Mouse (Mus musculus) myocyte (in vitro differentiated cells): ENCODE data around the gene Dixdc1. TPM values are rescaled to one million over a fixed set of nuclear protein-coding genes. Genes with fewer than 3 reads are reported as not detected.
A peak's percentile ranks its signal among the peaks of the same experiment; 100 is the strongest.

Experiments used
- H3K27me3 ChIP-seq: one replicate; pipeline ENCODE4 v1.6.1; 2011; ENCODE audit not compliant: control insufficient read depth, insufficient read depth, insufficient read length
- H3K36me3 ChIP-seq: one replicate; pipeline ENCODE4 v1.6.1; 2011; ENCODE audit not compliant: control insufficient read depth, insufficient read depth
- H3K4me2 ChIP-seq: one replicate; pipeline ENCODE4 v1.6.1; 2011; ENCODE audit warnings: low read depth, control low read depth
- H3K4me3 ChIP-seq: one replicate; pipeline ENCODE4 v1.5.1; 2011; ENCODE audit warnings: mild to moderate bottlenecking, control low read depth, moderate library complexity
- H3K79me2 ChIP-seq: one replicate; pipeline ENCODE4 v1.6.1; 2011; ENCODE audit not compliant: control insufficient read depth, insufficient read depth
- H3ac ChIP-seq: one replicate; pipeline ENCODE4 v1.6.1; 2011; ENCODE audit not compliant: control insufficient read depth, insufficient read length
- CEBPB ChIP-seq: IDR thresholded peaks from 2 replicates; pipeline ENCODE4 v1.6.1; 2011; ENCODE audit warnings: mild to moderate bottlenecking, moderate library complexity; ENCODE audit not compliant: poor library complexity, insufficient read depth, severe bottlenecking
- E2F4 ChIP-seq: IDR thresholded peaks from one replicate; pipeline ENCODE4 v1.6.1; 2011; ENCODE audit warnings: mild to moderate bottlenecking, control low read depth, moderate library complexity; ENCODE audit not compliant: insufficient read depth
- MAX ChIP-seq: IDR thresholded peaks from one replicate; pipeline ENCODE4 v1.6.1; 2011; ENCODE audit warnings: low read depth, mild to moderate bottlenecking, control low read depth
- MYOD1 ChIP-seq, 3 experiments: IDR thresholded peaks; one replicate each; pipeline ENCODE4 v1.6.1; 2011; ENCODE audit warnings: control low read depth in 2 of 3, low read depth in 2 of 3, mild to moderate bottlenecking in 2 of 3, moderate library complexity in 1 of 3; ENCODE audit not compliant: insufficient read length in 2 of 3, control insufficient read depth in 1 of 3
- MYOG ChIP-seq, 3 experiments: IDR thresholded peaks; one replicate each; pipeline ENCODE4 v1.6.1; 2011; ENCODE audit warnings: control low read depth in 2 of 3, low read depth in 2 of 3, mild to moderate bottlenecking in 2 of 3; ENCODE audit not compliant: insufficient read length in 2 of 3, control insufficient read depth in 1 of 3, insufficient read depth in 1 of 3
- POLR2A ChIP-seq: IDR thresholded peaks from one replicate; pipeline ENCODE4 v1.6.1; 2011; ENCODE audit warnings: low read depth, mild to moderate bottlenecking, control low read depth, moderate library complexity; ENCODE audit not compliant: insufficient read length
- POLR2AphosphoS2 ChIP-seq: IDR thresholded peaks from one replicate; pipeline ENCODE4 v1.6.1; 2011; ENCODE audit warnings: low read depth, control low read depth; ENCODE audit not compliant: insufficient read length
- REST ChIP-seq: IDR thresholded peaks from one replicate; pipeline ENCODE4 v1.6.1; 2011; ENCODE audit warnings: mild to moderate bottlenecking, control low read depth, moderate library complexity; ENCODE audit not compliant: insufficient read depth, insufficient read length
- SRF ChIP-seq: IDR thresholded peaks from one replicate; pipeline ENCODE4 v1.6.1; 2011; ENCODE audit warnings: low read depth; ENCODE audit not compliant: control insufficient read depth, insufficient read length
- TCF12 ChIP-seq: IDR thresholded peaks from one replicate; pipeline ENCODE4 v1.6.1; 2011; ENCODE audit warnings: mild to moderate bottlenecking, control low read depth; ENCODE audit not compliant: poor library complexity, insufficient read depth, severe bottlenecking
- TCF3 ChIP-seq: IDR thresholded peaks from one replicate; pipeline ENCODE4 v1.6.1; 2011; ENCODE audit warnings: low read depth, control low read depth; ENCODE audit not compliant: insufficient read length
- USF1 ChIP-seq: IDR thresholded peaks from one replicate; pipeline ENCODE4 v1.6.1; 2011; ENCODE audit warnings: low read depth, mild to moderate bottlenecking, control low read depth, moderate library complexity
- polyA plus RNA-seq: library from polyadenylated mRNA; unstranded; fragments of >200 nt; fragmentation: generic; extraction: Trizol; gene quantifications from one replicate; pipeline ENCODE4 v1.2.1, GENCODE M21; 2012; ENCODE audit warnings: missing spikeins

Gene Dixdc1
- polyA plus RNA-seq, 1 experiment, result 1.1 TPM

DNA sequence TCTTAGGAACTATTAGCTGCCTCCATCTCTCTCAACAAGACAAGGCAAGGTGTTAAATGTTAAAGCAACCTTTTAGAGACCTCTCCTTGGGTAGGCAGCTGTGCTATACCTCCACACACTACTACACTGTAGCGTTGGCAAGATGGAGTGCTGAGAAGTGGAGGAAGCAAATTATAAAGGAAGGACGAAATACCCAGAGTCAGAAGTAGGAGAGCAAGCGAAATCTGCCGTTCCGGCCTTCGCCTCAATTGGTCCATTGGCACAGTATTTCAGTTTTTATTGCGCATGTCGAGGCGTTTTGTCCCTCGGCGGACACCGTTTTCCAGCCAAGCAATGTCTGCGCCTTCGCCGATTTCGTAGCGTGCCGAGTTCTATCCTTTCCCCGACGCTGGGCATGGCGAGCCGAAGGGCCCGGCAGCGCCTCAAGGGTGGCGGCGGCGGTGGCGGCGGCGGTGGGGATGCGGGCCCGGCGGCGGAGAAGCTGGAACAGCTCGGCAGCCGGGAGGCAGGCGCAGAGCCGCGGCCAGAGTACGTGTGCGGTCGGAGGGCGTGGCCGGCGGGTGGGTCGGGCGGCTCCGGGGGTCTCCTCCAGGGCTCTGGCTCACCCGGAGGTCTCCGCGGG lies 35.8 kb upstream of the Dixdc1 start, which contains the start of the genes Alg9 and 1110032A03Rik:
Gene Alg9, plus strand, starts transcription at position 29 of the 622 bp plus-strand sequence.
Gene 1110032A03Rik, minus strand, starts transcription at position 530 of the 622 bp plus-strand sequence.
- peaks cover 4% of the 10 kb centered on the region for H3K79me2 ChIP-seq
- TF ChIP-seq MYOG (IDR thresholded peaks at IDR 0.05; ENCODE audit: control insufficient read depth in 1 of 3, insufficient read depth in 1 of 3, insufficient read length in 2 of 3, low read depth in 2 of 3) (peak in 1 of 3 experiments; percentile 14), E2F4 (no peak), POLR2AphosphoS2 (no peak), TCF3 (no peak), MAX (no peak), TCF12 (no peak), SRF (no peak), USF1 (no peak), POLR2A (peak; percentile 55), MYOD1 (IDR thresholded peaks at IDR 0.05; ENCODE audit: control insufficient read depth in 1 of 3, insufficient read length in 2 of 3, low read depth in 2 of 3) (no peak), REST (no peak), CEBPB (no peak)

DNA sequence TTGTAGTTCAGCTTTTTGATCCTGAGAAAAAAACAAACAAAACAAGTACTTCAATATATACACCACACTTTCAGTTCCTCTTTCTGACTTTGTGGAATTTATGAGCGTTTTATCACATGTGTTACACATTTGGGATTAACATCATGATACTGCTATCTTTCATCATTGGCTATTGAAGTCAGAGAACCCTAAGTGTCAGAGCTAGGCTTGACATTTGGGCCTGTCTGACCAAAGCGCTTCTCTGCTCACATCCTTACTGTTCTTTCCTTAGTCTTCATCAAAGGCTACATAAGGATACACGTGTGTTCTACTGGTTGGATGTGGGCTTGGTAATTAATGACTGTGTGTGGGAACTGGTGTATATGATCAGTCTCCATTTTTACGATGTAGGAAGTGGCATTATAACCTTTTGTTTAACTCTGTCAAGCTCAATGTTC lies 34.7 kb upstream of the Dixdc1 start:
- TF ChIP-seq MAX, result no peak
- no peak for TF ChIP-seq SRF
- no peaks in the 10 kb centered on the region for H3K27me3 ChIP-seq
- no peak overlapping the region for H3ac ChIP-seq
- H3K4me2 ChIP-seq, result peak overlapping the region; percentile 97
- H3K79me2 ChIP-seq, result peaks cover 4% of the 10 kb centered on the region
- no peaks in the 10 kb centered on the region for H3K36me3 ChIP-seq
- peak overlapping the region; percentile 39 for H3K4me3 ChIP-seq

More for the DNA sequence above, 35.8 kb upstream of the Dixdc1 start, which contains the start of the genes Alg9 and 1110032A03Rik:
- Histone ChIP-seq H3K4me3 (peak within 1 kb of the TSS; percentile 39), H3K4me2 (peak within 1 kb of the TSS; percentile 97), H3K27me3 (no peaks in the 10 kb centered on the region), H3ac (peak within 1 kb of the TSS; percentile 71), H3K36me3 (no peaks in the 10 kb centered on the region)

DNA sequence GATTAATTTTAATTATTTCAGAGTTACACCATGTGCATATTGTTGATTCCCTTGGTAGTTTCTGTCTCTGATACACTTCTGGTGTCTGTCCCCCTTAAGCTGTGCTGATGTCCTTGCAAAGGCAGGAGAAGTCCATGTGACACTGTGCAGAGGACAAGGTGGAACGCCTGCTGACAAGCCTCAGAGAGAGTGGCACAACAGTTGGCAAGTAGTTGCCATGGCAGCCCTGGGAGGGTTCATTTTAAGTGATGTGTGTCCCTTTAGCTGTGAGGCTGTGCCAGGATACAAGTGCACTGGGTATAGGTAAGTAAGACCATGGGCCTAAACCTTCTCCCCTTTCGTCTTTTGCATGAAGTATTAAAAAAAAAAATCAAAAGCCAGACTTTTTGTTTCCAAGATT lies 30.7 kb upstream of the Dixdc1 start:
- Histone ChIP-seq H3K79me2 (peaks cover 3% of the 10 kb centered on the region), H3K4me3 (no peak overlapping the region), H3K4me2 (no peak overlapping the region), H3ac (no peak overlapping the region), H3K36me3 (no peaks in the 10 kb centered on the region), H3K27me3 (no peaks in the 10 kb centered on the region)
- no peak for TF ChIP-seq MYOG (IDR thresholded peaks at IDR 0.05; ENCODE audit: control insufficient read depth in 1 of 3, insufficient read depth in 1 of 3, insufficient read length in 2 of 3, low read depth in 2 of 3)
- TF ChIP-seq POLR2AphosphoS2, result no peak
- TF ChIP-seq REST, result no peak
- no peak for TF ChIP-seq TCF12
- TF ChIP-seq SRF, result no peak
- TF ChIP-seq CEBPB, result no peak
- no peak for TF ChIP-seq POLR2A
- no peak for TF ChIP-seq MAX
- no peak for TF ChIP-seq TCF3
- TF ChIP-seq USF1, result no peak
- TF ChIP-seq MYOD1 (IDR thresholded peaks at IDR 0.05; ENCODE audit: control insufficient read depth in 1 of 3, insufficient read length in 2 of 3, low read depth in 2 of 3), result no peak

DNA sequence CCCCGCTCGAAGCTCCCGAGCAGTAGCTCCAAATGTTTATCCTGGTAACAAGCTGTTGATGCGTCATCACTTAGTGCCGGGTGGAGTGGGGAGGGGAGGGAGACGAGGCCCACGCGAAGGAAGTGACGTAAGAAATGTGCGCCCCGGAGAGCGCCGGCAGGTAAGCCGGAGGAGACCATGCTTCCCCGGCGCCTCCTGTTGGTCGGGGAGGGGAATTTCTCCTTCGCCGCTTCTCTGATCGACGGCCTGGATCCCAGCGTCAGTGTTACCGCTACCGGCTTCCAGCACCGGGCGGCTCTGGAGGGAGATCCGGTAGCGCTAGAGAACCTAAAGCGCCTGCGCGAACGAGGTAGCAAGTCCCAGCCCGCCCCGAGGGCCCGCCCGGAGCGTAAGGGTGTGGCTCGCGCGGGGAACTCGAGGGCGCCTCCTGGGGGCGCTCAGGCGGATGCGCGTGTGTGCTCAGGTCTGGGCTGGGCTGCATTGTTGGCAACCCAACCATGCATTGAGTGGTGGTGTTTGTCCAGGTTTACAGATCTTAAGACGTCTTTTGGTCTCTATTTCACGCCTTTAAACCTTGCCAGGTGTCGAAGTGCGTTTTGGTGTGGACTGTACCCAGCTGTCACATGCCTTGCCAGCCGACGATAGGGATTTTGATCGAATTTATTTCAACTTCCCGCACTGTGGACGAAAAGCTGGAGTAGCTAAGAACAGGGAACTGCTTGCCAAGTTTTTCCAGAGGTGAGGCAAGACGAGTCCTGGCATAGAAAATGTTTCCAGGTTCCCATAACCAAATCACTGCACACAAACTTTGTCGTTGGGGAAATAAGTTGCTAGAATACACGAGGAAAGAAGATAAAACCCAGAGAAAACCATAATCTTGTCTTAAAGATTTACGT lies 29.0 kb upstream of the Dixdc1 start, which contains the start of gene Fdxacb1:
Gene Fdxacb1, plus strand, starts transcription at position 130 of the 896 bp plus-strand sequence.
- H3K4me2 ChIP-seq, result peak within 1 kb of the TSS; percentile 97
- peak within 1 kb of the TSS; percentile 49 for H3K4me3 ChIP-seq
- H3ac ChIP-seq, result peak within 1 kb of the TSS; percentile 56
- no peaks in the 10 kb centered on the region for H3K27me3 ChIP-seq
- no peaks in the 10 kb centered on the region for H3K79me2 ChIP-seq
- no peak for TF ChIP-seq SRF
- TF ChIP-seq E2F4, result no peak
- no peak for TF ChIP-seq CEBPB
- no peak for TF ChIP-seq USF1
- no peak for TF ChIP-seq MAX
- no peak for TF ChIP-seq MYOG (IDR thresholded peaks at IDR 0.05; ENCODE audit: control insufficient read depth in 1 of 3, insufficient read depth in 1 of 3, insufficient read length in 2 of 3, low read depth in 2 of 3)
- no peak for TF ChIP-seq REST
- no peak for TF ChIP-seq TCF12
- peak; percentile 57 for TF ChIP-seq POLR2A
- TF ChIP-seq POLR2AphosphoS2, result peak; percentile 34
- TF ChIP-seq MYOD1 (IDR thresholded peaks at IDR 0.05; ENCODE audit: control insufficient read depth in 1 of 3, insufficient read length in 2 of 3, low read depth in 2 of 3), result no peak
- TF ChIP-seq TCF3, result no peak
- H3K36me3 ChIP-seq, result no peaks in the 10 kb centered on the region
